Mouse (Mus musculus) liver, adult 2 months (tissue): ENCODE data around the gene Map7d2. TPM values are rescaled to one million over a fixed set of nuclear protein-coding genes. Genes with fewer than 3 reads are reported as not detected.

Source experiments
- DNase-seq: peaks from one replicate; pipeline ENCODE4 v3.0.0-alpha.2; 2011; ENCODE audit warnings: low read depth, low spot score; ENCODE audit errors: extremely low read depth
- H3K27ac ChIP-seq: fragments of 200-500 bp; replicated peaks from 2 replicates; pipeline ENCODE4 v1.5.1; 2012; ENCODE audit warnings: low read depth, mild to moderate bottlenecking, control low read depth, inconsistent platforms, low read length; ENCODE audit not compliant: insufficient read depth
- H3K27me3 ChIP-seq: fragments of 200-500 bp; 2 replicates; pipeline ENCODE4 v1.6.1; 2012; ENCODE audit warnings: mild to moderate bottlenecking, moderate library complexity, low read length, inconsistent platforms; ENCODE audit not compliant: control insufficient read depth, insufficient read depth
- H3K36me3 ChIP-seq: fragments of 200-500 bp; 2 replicates; pipeline ENCODE4 v1.6.1; 2012; ENCODE audit warnings: low read length, inconsistent platforms; ENCODE audit not compliant: control insufficient read depth, insufficient read depth
- H3K4me1 ChIP-seq: fragments of 200-500 bp; 2 replicates; pipeline ENCODE4 v1.6.1; 2011; ENCODE audit warnings: low read length; ENCODE audit not compliant: control insufficient read depth, insufficient read depth
- H3K4me3 ChIP-seq: fragments of 200-500 bp; 2 replicates; pipeline ENCODE4 v1.5.1; 2011; ENCODE audit warnings: low read depth, mild to moderate bottlenecking, control low read depth, low read length, moderate library complexity; ENCODE audit not compliant: insufficient read depth
- H3K79me2 ChIP-seq: fragments of 200-500 bp; 2 replicates; pipeline ENCODE4 v1.6.1; 2012; ENCODE audit warnings: inconsistent platforms, mild to moderate bottlenecking, low read length, moderate library complexity; ENCODE audit not compliant: control insufficient read depth, insufficient read depth
- H3K9ac ChIP-seq: fragments of 200-500 bp; 2 replicates; pipeline ENCODE4 v1.6.1; 2012; ENCODE audit warnings: low read depth, mild to moderate bottlenecking, control low read depth, inconsistent platforms, low read length
- CTCF ChIP-seq: fragments of 200-500 bp; IDR thresholded peaks from 2 replicates; pipeline ENCODE4 v1.5.1; 2011; ENCODE audit warnings: low read depth, low read length, control low read depth
- POLR2A ChIP-seq: fragments of 200-500 bp; IDR thresholded peaks from 2 replicates; pipeline ENCODE4 v1.6.1; 2011; ENCODE audit warnings: low read length, control low read depth; ENCODE audit not compliant: insufficient read depth; ENCODE audit errors: extremely low read depth
- WGBS: fragments of 180-500 bp; shearing (Covaris S2); methylation state at CpG from one replicate; pipeline ENCODE4 v1.1.7; 2018; 5-methylcytosine and 5-hydroxymethylcytosine counted together
- polyA plus RNA-seq: library from polyadenylated mRNA; depleted of rRNA; stranded (reverse); fragments of >200 nt; gene quantifications from 2 replicates; pipeline ENCODE4 v1.2.3, GENCODE M21; 2012; rRNA removed
- total RNA-seq: library from RNA; depleted of rRNA; stranded (reverse); fragments of >200 nt; gene quantifications from 2 replicates; pipeline ENCODE4 v1.2.3, GENCODE M21; 2014; rRNA removed

Gene Map7d2
- 0.20 TPM in 1 of 2 replicates, not detected in the other for total RNA-seq
- polyA plus RNA-seq, result not detected in 2 replicates

DNA sequence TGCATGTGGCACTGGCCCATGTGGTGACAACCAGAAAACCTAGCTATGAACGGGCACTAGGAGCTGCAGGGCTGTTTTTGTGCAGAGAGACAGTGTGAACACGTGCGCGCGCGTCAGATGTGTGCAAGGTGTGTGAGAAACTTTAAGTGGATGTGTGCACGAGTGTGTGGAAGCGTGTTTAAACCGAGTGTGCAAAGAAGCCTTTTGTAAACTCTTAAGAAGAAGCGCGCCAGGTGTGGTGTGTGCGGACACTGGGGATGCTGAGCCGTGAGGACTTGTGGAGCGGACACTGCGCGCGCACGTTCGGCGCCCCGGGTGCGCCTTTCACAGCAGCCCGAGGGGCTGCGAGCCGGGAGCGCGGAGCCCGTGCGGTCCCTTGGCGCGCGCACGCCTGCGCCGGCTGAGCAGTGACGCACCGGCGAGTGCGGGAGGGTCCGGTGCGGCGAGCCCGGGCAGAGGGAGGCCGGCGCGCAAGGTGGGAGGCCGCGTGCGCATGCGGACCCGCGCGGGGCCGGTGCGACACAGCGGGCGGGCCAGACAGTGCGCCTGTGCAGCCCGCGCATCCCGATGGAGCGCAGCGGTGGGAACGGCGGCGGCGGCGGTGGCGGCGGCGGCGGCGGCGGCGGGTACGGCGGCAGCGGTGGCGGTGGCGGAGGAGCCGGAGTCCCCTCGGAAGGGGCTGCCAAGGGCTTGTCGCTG lies at the start of gene Map7d2:
Gene Map7d2, plus strand, starts transcription at position 443 of the 699 bp plus-strand sequence.
- Histone ChIP-seq H3K36me3 (no peaks in the 10 kb centered on the region), H3K4me3 (peak within 1 kb of the TSS; percentile 16; the same call in 1 of the 2 replicates), H3K4me1 (no peaks in the 10 kb centered on the region), H3K9ac (no peak within 1 kb of the TSS), H3K27ac (no peak within 1 kb of the TSS), H3K79me2 (no peaks in the 10 kb centered on the region), H3K27me3 (peaks cover 10% of the 10 kb centered on the region)
- 12% methylated on average over 45 of the region's 83 CpGs for WGBS
- TF ChIP-seq CTCF (no peak), POLR2A (no peak)
- no peak for DNase-seq

DNA sequence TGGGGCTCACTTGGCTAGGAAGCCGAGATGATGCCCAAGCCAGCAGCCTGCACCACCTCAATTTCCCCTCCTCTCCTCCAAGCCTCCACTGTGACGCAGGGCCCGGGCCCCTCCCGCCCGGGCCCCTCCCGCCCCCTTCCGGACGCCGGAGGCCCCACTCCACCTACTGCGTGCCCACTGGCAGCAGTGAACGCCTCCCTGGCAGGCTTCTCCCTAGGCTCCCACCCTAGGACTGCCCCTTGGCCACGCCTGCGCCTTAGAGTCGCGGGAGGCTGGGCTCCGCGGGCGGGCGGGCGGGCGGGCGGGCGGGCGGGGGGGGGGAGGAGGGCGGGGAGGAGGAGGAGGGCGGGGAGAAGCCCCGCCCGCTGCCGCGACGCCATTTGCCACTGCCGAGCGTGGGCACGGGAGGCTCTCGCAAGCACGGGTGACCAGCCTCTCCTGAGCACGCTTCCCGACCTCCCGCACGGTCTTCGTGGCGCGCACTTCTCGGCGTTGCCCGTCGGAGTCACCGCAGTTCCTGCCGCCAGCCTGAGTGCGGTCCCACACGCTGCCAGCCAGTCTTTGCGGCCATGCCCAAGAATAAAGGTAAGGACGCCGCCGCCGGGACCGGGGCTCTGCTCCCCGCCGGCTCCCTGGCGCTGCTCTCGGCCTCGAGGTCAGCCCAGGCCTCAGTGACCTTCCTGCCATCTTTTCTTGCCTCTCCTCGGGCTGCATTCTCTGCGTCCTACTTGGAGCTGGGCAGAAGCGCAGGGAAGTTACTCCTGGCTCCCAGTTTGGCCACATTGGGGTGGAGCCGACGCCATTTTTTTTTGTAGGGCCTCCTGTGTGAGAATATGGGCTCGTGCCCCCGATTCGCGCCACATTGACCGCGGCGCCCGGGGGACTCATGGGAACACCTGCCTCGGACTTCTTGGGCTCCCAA lies 42.3 kb upstream of the Map7d2 start, which contains the start of gene Eif1ax:
Gene Eif1ax, plus strand, starts transcription at position 348 of the 922 bp plus-strand sequence.
- TF ChIP-seq CTCF (no peak), POLR2A (peak; percentile 39; the same call in 1 of the 2 replicates)
- H3K79me2 ChIP-seq, result no peaks in the 10 kb centered on the region; the same call in 1 of the 2 replicates
- no peaks in the 10 kb centered on the region for H3K27me3 ChIP-seq
- H3K4me3 ChIP-seq, result peak within 1 kb of the TSS; percentile 98
- H3K27ac ChIP-seq, result peak within 1 kb of the TSS; percentile 59
- DNase-seq, result peak; percentile 54
- peak within 1 kb of the TSS; percentile 89 for H3K9ac ChIP-seq
- under 1% methylated on average over 39 of the region's 76 CpGs for WGBS
- H3K4me1 ChIP-seq, result peaks cover 3% of the 10 kb centered on the region
- no peaks in the 10 kb centered on the region for H3K36me3 ChIP-seq

DNA sequence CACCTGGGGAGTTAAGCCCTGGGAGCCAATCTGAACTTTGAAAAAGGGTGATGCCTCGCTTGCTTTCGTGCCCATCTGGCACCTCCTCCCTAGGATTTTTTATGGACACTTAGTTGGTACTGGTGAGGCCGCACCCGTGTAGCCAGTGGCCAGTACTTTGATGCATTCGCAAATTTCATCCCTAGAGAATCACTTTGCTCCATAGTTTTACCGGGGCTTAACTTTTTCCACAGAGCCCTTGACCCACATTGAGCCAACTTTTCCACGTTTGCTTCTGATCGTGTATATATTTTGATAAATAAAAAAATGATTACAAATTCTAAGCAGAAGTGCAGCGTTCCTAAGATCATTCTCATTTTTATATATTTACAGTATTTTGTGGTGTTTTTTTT lies 41.6 kb upstream of the Map7d2 start:
- TF ChIP-seq POLR2A, result no peak
- TF ChIP-seq CTCF, result no peak
- peaks cover 3% of the 10 kb centered on the region for H3K4me1 ChIP-seq
- WGBS, result under 1% methylated on average over 9 of the region's 9 CpGs
- H3K27me3 ChIP-seq, result no peaks in the 10 kb centered on the region
- H3K4me3 ChIP-seq, result peak overlapping the region; percentile 98
- H3K79me2 ChIP-seq, result no peaks in the 10 kb centered on the region; the same call in 1 of the 2 replicates
- H3K9ac ChIP-seq, result peak overlapping the region; percentile 89
- DNase-seq, result no peak
- H3K36me3 ChIP-seq, result no peaks in the 10 kb centered on the region
- no peak overlapping the region for H3K27ac ChIP-seq

DNA sequence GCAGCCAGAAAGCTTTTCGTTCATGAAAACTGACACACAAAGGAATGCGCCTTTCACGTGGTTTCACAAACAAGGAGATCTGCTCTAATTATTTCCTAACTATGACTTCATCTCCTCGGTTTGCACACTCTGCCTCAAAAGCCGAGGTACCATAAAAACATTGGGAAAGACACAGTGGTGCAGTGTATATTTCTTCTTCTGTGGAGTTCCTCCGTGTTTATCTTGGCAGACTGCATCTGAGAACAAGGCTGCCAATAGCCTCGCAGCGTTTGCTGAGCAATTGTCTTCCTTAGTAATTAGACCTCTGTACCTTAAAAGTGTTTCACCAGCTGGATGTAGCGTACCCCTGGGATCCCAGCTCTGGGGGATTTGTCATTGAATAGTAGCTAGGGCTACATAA lies 27.3 kb upstream of the Map7d2 start:
- peaks cover 2% of the 10 kb centered on the region; the same call in 1 of the 2 replicates for H3K36me3 ChIP-seq
- H3K9ac ChIP-seq, result no peak overlapping the region
- no peaks in the 10 kb centered on the region for H3K27me3 ChIP-seq
- WGBS, result 73% methylated on average over 9 of the region's 9 CpGs
- no peak for DNase-seq
- TF ChIP-seq CTCF, result no peak
- no peaks in the 10 kb centered on the region for H3K79me2 ChIP-seq
- no peak overlapping the region for H3K4me3 ChIP-seq
- H3K27ac ChIP-seq, result no peak overlapping the region
- H3K4me1 ChIP-seq, result no peaks in the 10 kb centered on the region

DNA sequence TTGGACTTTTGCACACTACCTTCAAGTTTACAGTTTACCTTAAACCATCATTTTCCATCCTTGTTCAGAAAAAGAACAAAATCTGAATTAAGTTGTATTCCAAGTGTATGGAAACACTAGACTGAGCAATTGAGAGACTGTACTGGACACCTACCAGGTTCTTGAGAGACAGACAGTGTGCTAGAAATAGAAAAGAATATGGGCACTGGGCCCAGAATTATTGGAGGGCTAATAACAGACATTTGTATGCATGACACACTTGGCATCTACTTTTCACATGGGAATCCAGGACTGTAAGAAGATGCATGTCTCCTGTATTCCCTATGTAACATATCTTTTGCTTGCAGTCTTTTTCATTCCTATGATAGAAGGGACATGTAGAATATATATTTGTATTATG lies 25.4 kb upstream of the Map7d2 start:
- Histone ChIP-seq H3K27me3 (no peaks in the 10 kb centered on the region), H3K36me3 (no peaks in the 10 kb centered on the region; the same call in 1 of the 2 replicates), H3K4me1 (no peaks in the 10 kb centered on the region), H3K4me3 (no peak overlapping the region), H3K27ac (no peak overlapping the region), H3K9ac (no peak overlapping the region), H3K79me2 (no peaks in the 10 kb centered on the region)
- TF ChIP-seq CTCF (no peak), POLR2A (no peak)
- no peak for DNase-seq
